Mouse (Mus musculus) MEL (cell line): Measurements from ENCODE around the gene Runx1. TPM values are rescaled to one million over a fixed set of nuclear protein-coding genes. Genes with fewer than 3 reads are reported as not detected.

Experiments
- DNase-seq: peaks from one replicate; pipeline ENCODE4 v3.0.0; 2011; ENCODE audit warnings: low read depth, low spot score
- H3K27ac ChIP-seq: 2 replicates; pipeline ENCODE4 v1.5.1; 2012; ENCODE audit warnings: low read depth, mild to moderate bottlenecking, control low read depth, low read length, moderate library complexity; ENCODE audit not compliant: control insufficient read depth
- H3K27me3 ChIP-seq, 2 experiments: fragments of 150-350 bp in 1 of 2; sonication (generic) in 1 of 2; 2 replicates each; pipeline ENCODE4 v1.6.1; 2012; ENCODE audit warnings: low read length in 2 of 2, mild to moderate bottlenecking in 2 of 2, improper control_type of control experiment in 1 of 2, moderate library complexity in 1 of 2; ENCODE audit not compliant: insufficient read depth in 2 of 2, control insufficient read depth in 1 of 2
- H3K36me3 ChIP-seq, 2 experiments: 2 replicates each; pipeline ENCODE4 v1.6.1; 2012 to 2014; ENCODE audit warnings: low read length in 2 of 2, improper control_type of control experiment in 1 of 2, inconsistent platforms in 1 of 2, mild to moderate bottlenecking in 1 of 2; ENCODE audit not compliant: insufficient read depth in 2 of 2, control insufficient read depth in 1 of 2
- H3K4me1 ChIP-seq, 2 experiments: fragments of 150-350 bp in 1 of 2; sonication (generic) in 1 of 2; 2 replicates each; pipeline ENCODE4 v1.6.1; 2012; ENCODE audit warnings: low read length in 2 of 2, improper control_type of control experiment in 1 of 2, mild to moderate bottlenecking in 1 of 2; ENCODE audit not compliant: insufficient read depth in 2 of 2, control insufficient read depth in 1 of 2
- H3K4me3 ChIP-seq, 2 experiments: fragments of 150-350 bp in 1 of 2; sonication (generic) in 1 of 2; 2 replicates each; pipeline ENCODE4 v1.5.1; 2012; ENCODE audit warnings: low read depth in 2 of 2, low read length in 2 of 2, mild to moderate bottlenecking in 2 of 2, moderate library complexity in 2 of 2, control low read depth in 1 of 2, improper control_type of control experiment in 1 of 2; ENCODE audit not compliant: control insufficient read depth in 1 of 2, insufficient read depth in 1 of 2
- H3K79me2 ChIP-seq: 2 replicates; pipeline ENCODE4 v1.6.1; 2012; ENCODE audit warnings: mild to moderate bottlenecking, low read length, moderate library complexity; ENCODE audit not compliant: control insufficient read depth, poor library complexity, insufficient read depth
- H3K9ac ChIP-seq: 2 replicates; pipeline ENCODE4 v1.6.1; 2012; ENCODE audit warnings: low read depth, mild to moderate bottlenecking, control low read depth, low read length, moderate library complexity; ENCODE audit not compliant: control insufficient read depth, poor library complexity, severe bottlenecking
- H3K9me3 ChIP-seq: fragments of 150-350 bp; sonication (generic); replicated peaks from 2 replicates; pipeline ENCODE4 v1.6.1; 2012; ENCODE audit warnings: mild to moderate bottlenecking, low read length, improper control_type of control experiment, moderate library complexity; ENCODE audit not compliant: insufficient read depth
- BHLHE40 ChIP-seq: IDR thresholded peaks from 2 replicates; pipeline ENCODE4 v1.6.1; 2012; ENCODE audit warnings: low read depth, mild to moderate bottlenecking, inconsistent platforms, low read length, improper control_type of control experiment, borderline replicate concordance
- CHD1 ChIP-seq: IDR thresholded peaks from 2 replicates; pipeline ENCODE4 v1.6.1; 2012; ENCODE audit warnings: low read depth, mild to moderate bottlenecking, inconsistent platforms, low read length, improper control_type of control experiment
- ELF1 ChIP-seq: IDR thresholded peaks from 2 replicates; pipeline ENCODE4 v1.6.1; 2014; ENCODE audit warnings: low read depth, mild to moderate bottlenecking, inconsistent platforms, low read length, improper control_type of control experiment, moderate library complexity
- GABPA ChIP-seq: IDR thresholded peaks from 2 replicates; pipeline ENCODE4 v1.6.1; 2012; ENCODE audit warnings: low read depth, mild to moderate bottlenecking, inconsistent platforms, low read length, improper control_type of control experiment, moderate library complexity
- GATA1 ChIP-seq: IDR thresholded peaks from 2 replicates; pipeline ENCODE4 v1.6.1; 2011; ENCODE audit warnings: low read depth, low read length, improper control_type of control experiment
- HCFC1 ChIP-seq: IDR thresholded peaks from 2 replicates; pipeline ENCODE4 v1.6.1; 2012; ENCODE audit warnings: low read depth, mild to moderate bottlenecking, inconsistent platforms, low read length, improper control_type of control experiment, moderate library complexity
- KAT2A ChIP-seq: conservative IDR thresholded peaks from 2 replicates; pipeline ENCODE4 v1.6.1; 2012; ENCODE audit warnings: low read depth, low read length, improper control_type of control experiment, inconsistent platforms
- MAFK ChIP-seq: IDR thresholded peaks from 2 replicates; pipeline ENCODE4 v1.6.1; 2011; ENCODE audit warnings: low read depth, mild to moderate bottlenecking, low read length, improper control_type of control experiment, borderline replicate concordance
- MAZ ChIP-seq: IDR thresholded peaks from 2 replicates; pipeline ENCODE4 v1.6.1; 2012; ENCODE audit warnings: low read depth, mild to moderate bottlenecking, inconsistent platforms, low read length, improper control_type of control experiment
- MYC ChIP-seq: IDR thresholded peaks from 2 replicates; pipeline ENCODE4 v1.6.1; 2011; ENCODE audit warnings: low read depth, mild to moderate bottlenecking, low read length, improper control_type of control experiment, moderate library complexity
- NRF1 ChIP-seq: IDR thresholded peaks from 2 replicates; pipeline ENCODE4 v1.6.1; 2014; ENCODE audit warnings: low read depth, mild to moderate bottlenecking, inconsistent platforms, low read length, improper control_type of control experiment, moderate library complexity; ENCODE audit not compliant: poor library complexity, insufficient read depth, severe bottlenecking
- POLR2AphosphoS2 ChIP-seq: IDR thresholded peaks from 2 replicates; pipeline ENCODE4 v1.6.1; 2011; ENCODE audit warnings: low read length, improper control_type of control experiment
- RCOR1 ChIP-seq: IDR thresholded peaks from 2 replicates; pipeline ENCODE4 v1.6.1; 2012; ENCODE audit warnings: low read depth, mild to moderate bottlenecking, inconsistent platforms, low read length, improper control_type of control experiment
- TBP ChIP-seq: IDR thresholded peaks from 2 replicates; pipeline ENCODE4 v1.8.0; 2011; ENCODE audit warnings: low read depth, low read length, improper control_type of control experiment
- TCF12 ChIP-seq: IDR thresholded peaks from 2 replicates; pipeline ENCODE4 v1.6.1; 2014; ENCODE audit warnings: low read depth, mild to moderate bottlenecking, inconsistent platforms, low read length, improper control_type of control experiment, moderate library complexity
- ZC3H11A ChIP-seq: IDR thresholded peaks from 2 replicates; pipeline ENCODE4 v1.6.1; 2012; ENCODE audit warnings: low read depth, mild to moderate bottlenecking, inconsistent platforms, low read length, improper control_type of control experiment
- ZMIZ1 ChIP-seq: IDR thresholded peaks from 2 replicates; pipeline ENCODE4 v1.6.1; 2012; ENCODE audit warnings: low read depth, mild to moderate bottlenecking, inconsistent platforms, low read length, improper control_type of control experiment, moderate library complexity
- ZNF384 ChIP-seq: IDR thresholded peaks from 2 replicates; pipeline ENCODE4 v1.6.1; 2012; ENCODE audit warnings: low read depth, mild to moderate bottlenecking, inconsistent platforms, low read length, improper control_type of control experiment
- polyA plus RNA-seq, 2 experiments: library from polyadenylated mRNA; stranded (reverse) in 1 of 2; unstranded in 1 of 2; fragments of >175 nt in 1 of 2; fragments of >200 nt in 1 of 2; gene quantifications; 2 replicates each; pipeline versions ENCODE4 v1.2.1 to v1.2.4; 2012; ENCODE audit warnings: low replicate concordance in 2 of 2, low read depth in 1 of 2; ENCODE audit not compliant: insufficient read length in 2 of 2, insufficient read depth in 1 of 2, missing spikeins in 1 of 2
- total RNA-seq: library from RNA; depleted of rRNA; stranded (reverse); fragments of 300-350 nt; gene quantifications from 2 replicates; pipeline ENCODE4 v1.2.3, GENCODE M21; 2012

Gene Runx1
- total and polyA plus RNA-seq, 3 experiments, result 14.3 to 23.5 TPM; not detected in 1

DNA sequence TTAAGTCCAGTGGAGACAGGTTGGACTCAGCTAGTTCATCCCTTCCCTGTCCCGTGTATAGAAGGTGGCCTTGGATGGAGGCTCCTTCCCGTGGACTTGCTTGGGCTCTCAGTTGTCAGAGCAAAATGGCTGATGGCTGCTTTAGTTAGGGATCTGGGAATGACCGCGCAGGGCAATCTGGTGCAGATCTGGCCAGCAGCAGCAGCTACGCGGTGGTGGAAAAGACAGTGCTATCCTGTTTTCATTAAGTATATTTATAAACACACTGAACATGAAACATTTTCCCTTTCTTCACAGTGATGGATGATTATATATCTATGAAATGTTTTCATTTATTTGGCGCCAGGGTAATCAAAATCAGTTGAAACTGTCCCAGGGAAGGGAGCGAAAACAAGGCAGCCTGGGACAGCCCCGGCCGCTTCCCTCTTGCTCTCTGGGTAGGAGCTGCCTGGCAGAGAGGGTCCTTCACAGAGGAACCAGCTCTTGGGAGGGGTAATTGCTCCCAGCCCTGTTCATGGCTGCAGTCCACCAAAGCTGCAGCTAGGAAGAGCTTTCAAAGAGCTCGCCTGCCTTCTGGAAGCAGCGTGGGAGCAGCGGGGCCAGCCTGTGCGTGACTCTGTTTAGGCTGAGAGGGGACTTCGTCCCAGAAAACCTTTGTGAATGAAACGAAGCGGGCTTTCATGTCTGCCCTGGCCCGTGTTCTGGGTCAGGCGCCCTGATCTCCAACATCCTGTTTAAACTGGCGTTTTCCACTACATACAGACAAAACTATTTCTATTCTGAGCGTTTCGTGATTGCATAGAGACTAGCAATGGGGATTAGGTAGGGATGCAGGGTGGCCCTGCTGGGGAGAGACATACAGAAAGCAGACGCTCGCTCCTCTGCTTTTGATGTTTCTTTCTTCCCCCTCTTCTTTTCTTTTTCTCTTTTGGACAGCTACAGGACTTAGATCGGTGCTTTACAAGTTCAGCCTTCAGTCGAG lies 19.6 kb upstream of the Runx1 start:
- Histone ChIP-seq H3K36me3 (peaks cover 0 to 7% of the 10 kb centered on the region in 2 experiments; a peak in 2 of 4 replicates), H3K27ac (no peak overlapping the region), H3K9me3 (no peaks in the 10 kb centered on the region), H3K9ac (no peak overlapping the region), H3K4me1 (peaks cover 3 to 5% of the 10 kb centered on the region in 2 experiments; a peak in 2 of 4 replicates), H3K79me2 (no peaks in the 10 kb centered on the region), H3K4me3 (no peak overlapping the region), H3K27me3 (no peaks in the 10 kb centered on the region)
- TF ChIP-seq GABPA (no peak), HCFC1 (no peak), MYC (no peak), ZNF384 (no peak), KAT2A (no peak), ZMIZ1 (no peak), MAZ (no peak), ZC3H11A (no peak), CHD1 (no peak), TBP (no peak), TCF12 (no peak), GATA1 (no peak), ELF1 (no peak), NRF1 (no peak)
- DNase-seq, result no peak

DNA sequence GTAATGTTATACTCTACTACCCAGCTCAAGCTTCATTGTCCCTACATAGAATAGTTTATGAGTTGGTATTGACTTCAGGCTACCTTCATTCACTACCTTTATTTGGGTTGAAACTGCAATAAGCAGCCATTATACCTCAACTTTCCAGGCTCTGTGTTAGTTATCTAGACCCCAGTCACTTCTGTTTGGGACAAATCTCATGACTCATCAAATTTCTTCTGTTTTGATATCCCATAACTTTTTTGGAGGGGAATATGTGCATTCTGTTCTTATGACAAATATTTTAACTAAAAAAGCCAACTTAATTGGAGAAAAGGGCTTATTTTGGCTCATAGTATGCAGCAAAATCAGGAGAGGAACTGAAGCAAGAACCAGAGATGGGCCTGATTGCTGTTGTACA lies 12.8 kb upstream of the Runx1 start:
- H3K9me3 ChIP-seq, result no peaks in the 10 kb centered on the region
- no peak overlapping the region for H3K9ac ChIP-seq
- no peaks in the 10 kb centered on the region for H3K4me1 ChIP-seq
- H3K79me2 ChIP-seq, result no peaks in the 10 kb centered on the region
- TF ChIP-seq POLR2AphosphoS2 (no peak), BHLHE40 (no peak), TCF12 (no peak), RCOR1 (no peak), MAFK (peak; percentile 54; the same call in 1 of the 2 replicates), MAZ (no peak)
- no peaks in the 10 kb centered on the region for H3K36me3 ChIP-seq
- H3K4me3 ChIP-seq, result no peak overlapping the region
- no peak for DNase-seq
- H3K27me3 ChIP-seq, result no peaks in the 10 kb centered on the region
- no peak overlapping the region for H3K27ac ChIP-seq
